ENCODE assay signal across 9 mouse cellular contexts in the genomic region with DNA sequence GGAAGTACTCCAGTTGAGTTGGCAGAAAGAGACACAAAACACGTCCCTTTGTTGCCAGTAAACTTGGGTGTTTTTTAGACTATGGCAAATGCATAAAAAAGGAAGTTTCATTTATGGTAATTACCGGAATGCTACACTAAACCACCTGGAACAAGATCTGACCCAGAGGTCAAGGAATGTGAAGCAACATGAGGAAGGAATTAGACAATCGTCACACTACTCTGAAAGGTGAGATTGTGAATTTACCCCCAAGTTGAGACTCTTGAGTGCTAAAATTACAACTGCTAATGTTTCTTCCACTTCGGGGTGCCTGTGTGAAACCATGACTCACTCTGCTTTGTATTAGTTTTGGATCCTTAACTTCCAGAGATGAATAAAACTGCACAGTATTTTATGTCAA.
"Had no signal": no experiment of that assay in that cellular context is flagged by ENCODE, and none has a peak within 500 bp of the region (broad histone marks: within the 10 kb centered on the region; RNA-seq: fewer than 3 reads in every experiment).

No protein-coding gene starts in this region.

- H3K27me3 ChIP-seq: limb, embryonic 15.5 days; liver, embryonic 12.5 days had no signal

- ATAC-seq: liver, embryonic 12.5 days had no signal

- H3K9ac ChIP-seq: limb, embryonic 15.5 days; liver, embryonic 12.5 days; lung, embryonic 14.5 days; midbrain, embryonic 13.5 days; neural tube, embryonic 15.5 days had no signal

- H3K4me2 ChIP-seq: limb, embryonic 15.5 days; liver, embryonic 12.5 days; lung, embryonic 14.5 days; midbrain, embryonic 13.5 days; neural tube, embryonic 15.5 days had no signal

- H3K27ac ChIP-seq: limb, embryonic 15.5 days; liver, embryonic 12.5 days; midbrain, embryonic 13.5 days; neural tube, embryonic 15.5 days; stomach, postnatal 0 days had no signal

- H3K36me3 ChIP-seq: limb, embryonic 15.5 days; liver, embryonic 12.5 days; midbrain, embryonic 13.5 days; neural tube, embryonic 15.5 days had no signal

- H3K9me3 ChIP-seq: limb, embryonic 15.5 days; liver, embryonic 12.5 days; midbrain, embryonic 13.5 days; neural tube, embryonic 15.5 days had no signal

- H3K4me3 ChIP-seq: limb, embryonic 15.5 days; liver, embryonic 12.5 days; midbrain, embryonic 13.5 days; neural tube, embryonic 15.5 days had no signal

- DNase-seq: layer of hippocampus, adult 9-11 months; layer of hippocampus, postnatal 36 days; lung, postnatal 14 days had no signal

- H3K4me1 ChIP-seq: limb, embryonic 15.5 days; liver, embryonic 12.5 days; neural tube, embryonic 15.5 days had no signal
